Mouse (Mus musculus): ENCODE measurements around the gene Rnf11. TPM values are rescaled to one million over a fixed set of nuclear protein-coding genes. Genes with fewer than 3 reads are reported as not detected.

The Rnf11 gene
- polyA plus RNA-seq, 1 experiment: 27.2 TPM

DNA sequence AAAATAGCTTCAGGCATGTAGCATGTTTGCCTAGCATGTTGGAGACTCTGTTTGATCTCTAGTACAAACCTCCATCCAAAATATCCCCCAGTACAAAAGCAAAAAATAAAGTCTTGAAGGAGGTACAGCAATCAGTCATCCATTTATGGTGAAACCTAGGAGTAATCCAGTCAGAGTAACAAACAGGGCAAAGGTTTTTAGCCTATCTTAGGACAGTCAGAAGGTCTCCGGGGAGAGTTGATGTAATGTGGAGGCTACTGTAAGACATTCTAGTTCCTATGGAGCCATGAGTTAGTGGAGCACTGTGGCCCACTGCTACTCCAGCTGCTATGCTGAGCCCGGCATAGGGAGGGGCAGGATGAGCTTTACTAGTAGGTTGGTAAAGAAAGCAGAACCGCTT, 12.0 kb downstream of the Rnf11 start:
- H3K36me3 ChIP-seq (ENCODE audit: control insufficient read depth, insufficient read depth, low read length): no peaks in the 10 kb centered on the region
- DNase-seq (ENCODE audit: low read depth in 1 of 2, low spot score in 2 of 2): no peak
- WGBS: 88% methylated on average over 3 of the region's 3 CpGs
- no peak for TF ChIP-seq CTCF (IDR thresholded peaks at IDR 0.05; ENCODE audit: extremely low read depth, insufficient read depth, insufficient read length, insufficient replicate concordance)
- no peak for TF ChIP-seq POLR2A (IDR thresholded peaks at IDR 0.05; ENCODE audit: low read depth, low read length)
- H3K4me3 ChIP-seq (ENCODE audit: extremely low read depth, insufficient read depth, insufficient read length): no peak overlapping the region
- H3K4me1 ChIP-seq (ENCODE audit: control insufficient read depth, insufficient read depth, insufficient read length): no peaks in the 10 kb centered on the region
- peaks cover 2% of the 10 kb centered on the region; the same call in 1 of the 2 replicates for H3K27me3 ChIP-seq (ENCODE audit: control insufficient read depth, insufficient read depth, low read length)
- no peak overlapping the region for H3K27ac ChIP-seq (ENCODE audit: insufficient read depth, low read length)

DNA sequence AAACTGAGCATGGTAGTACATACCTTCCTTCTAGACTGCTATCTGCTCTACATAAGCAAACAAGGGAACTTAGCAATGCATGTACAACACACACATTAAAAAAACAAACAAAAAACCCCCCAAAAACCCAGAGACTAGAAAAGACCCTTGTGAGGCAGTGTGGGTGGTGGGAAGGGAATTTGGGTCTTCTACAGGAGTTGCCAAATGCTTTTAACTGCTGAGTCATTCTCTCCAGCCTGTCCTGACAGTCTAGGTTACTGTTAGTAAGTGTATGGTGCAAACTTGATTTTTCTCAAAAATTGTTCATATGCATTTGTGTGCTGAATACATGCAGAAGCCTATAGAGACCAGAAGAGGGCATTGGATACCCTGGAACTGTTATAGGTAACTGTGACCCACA, 12.9 kb downstream of the Rnf11 start:
- no peaks in the 10 kb centered on the region for H3K36me3 ChIP-seq (ENCODE audit: control insufficient read depth, insufficient read depth, low read length)
- no peak for DNase-seq (ENCODE audit: low read depth in 1 of 2, low spot score in 2 of 2)
- no peak overlapping the region for H3K27ac ChIP-seq (ENCODE audit: insufficient read depth, low read length)

DNA sequence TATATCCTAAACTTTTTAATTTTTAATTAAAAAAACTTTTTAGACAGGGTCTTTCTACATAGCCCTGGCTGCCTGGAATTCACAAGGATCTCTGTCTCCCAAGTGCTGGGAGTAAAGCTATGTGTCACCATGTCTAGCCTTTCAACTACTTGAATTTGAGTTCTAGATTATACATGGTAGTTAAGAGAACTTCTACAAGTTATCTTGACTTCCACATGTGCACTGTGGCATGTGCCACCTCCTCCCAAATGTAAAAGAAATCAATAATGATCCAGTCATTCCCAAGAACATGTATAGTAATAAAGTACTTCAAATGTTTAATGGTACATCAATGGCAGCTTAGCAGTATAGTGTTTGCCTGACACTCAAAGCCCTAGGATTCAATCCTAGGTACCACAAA, 16.8 kb downstream of the Rnf11 start:
- no peaks in the 10 kb centered on the region for H3K4me1 ChIP-seq (ENCODE audit: control insufficient read depth, insufficient read depth, insufficient read length)
- no peak overlapping the region for H3K4me3 ChIP-seq (ENCODE audit: extremely low read depth, insufficient read depth, insufficient read length)
- TF ChIP-seq POLR2A (IDR thresholded peaks at IDR 0.05; ENCODE audit: low read depth, low read length) (no peak), CTCF (IDR thresholded peaks at IDR 0.05; ENCODE audit: extremely low read depth, insufficient read depth, insufficient read length, insufficient replicate concordance) (no peak)
- no peaks in the 10 kb centered on the region; the same call in 1 of the 2 replicates for H3K27me3 ChIP-seq (ENCODE audit: control insufficient read depth, insufficient read depth, low read length)
- DNase-seq (ENCODE audit: low read depth in 1 of 2, low spot score in 2 of 2): no peak
- no peak overlapping the region for H3K27ac ChIP-seq (ENCODE audit: insufficient read depth, low read length)
- H3K36me3 ChIP-seq (ENCODE audit: control insufficient read depth, insufficient read depth, low read length): no peaks in the 10 kb centered on the region

More for the DNA sequence above, 12.9 kb downstream of the Rnf11 start:
- Histone ChIP-seq H3K4me3 (ENCODE audit: extremely low read depth, insufficient read depth, insufficient read length) (no peak overlapping the region), H3K4me1 (ENCODE audit: control insufficient read depth, insufficient read depth, insufficient read length) (no peaks in the 10 kb centered on the region), H3K27me3 (ENCODE audit: control insufficient read depth, insufficient read depth, low read length) (peaks cover 2% of the 10 kb centered on the region; the same call in 1 of the 2 replicates)
- no peak for TF ChIP-seq CTCF (IDR thresholded peaks at IDR 0.05; ENCODE audit: extremely low read depth, insufficient read depth, insufficient read length, insufficient replicate concordance)
- no peak for TF ChIP-seq POLR2A (IDR thresholded peaks at IDR 0.05; ENCODE audit: low read depth, low read length)

- no peaks in the 10 kb centered on the region; the same call in 1 of the 2 replicates for H3K27me3 ChIP-seq (ENCODE audit: control insufficient read depth, insufficient read depth, low read length)
- TF ChIP-seq POLR2A (IDR thresholded peaks at IDR 0.05; ENCODE audit: low read depth, low read length) (no peak), CTCF (IDR thresholded peaks at IDR 0.05; ENCODE audit: extremely low read depth, insufficient read depth, insufficient read length, insufficient replicate concordance) (no peak)
- no peaks in the 10 kb centered on the region for H3K36me3 ChIP-seq (ENCODE audit: control insufficient read depth, insufficient read depth, low read length)
- DNase-seq (ENCODE audit: low read depth in 1 of 2, low spot score in 2 of 2): no peak
- H3K4me1 ChIP-seq (ENCODE audit: control insufficient read depth, insufficient read depth, insufficient read length): no peaks in the 10 kb centered on the region
- no peak overlapping the region for H3K27ac ChIP-seq (ENCODE audit: insufficient read depth, low read length)
- H3K4me3 ChIP-seq (ENCODE audit: extremely low read depth, insufficient read depth, insufficient read length): no peak overlapping the region
These were observed 20.6 kb downstream of the Rnf11 start for GRCm38 (mm10) chr4:109463892-109464291.

DNA sequence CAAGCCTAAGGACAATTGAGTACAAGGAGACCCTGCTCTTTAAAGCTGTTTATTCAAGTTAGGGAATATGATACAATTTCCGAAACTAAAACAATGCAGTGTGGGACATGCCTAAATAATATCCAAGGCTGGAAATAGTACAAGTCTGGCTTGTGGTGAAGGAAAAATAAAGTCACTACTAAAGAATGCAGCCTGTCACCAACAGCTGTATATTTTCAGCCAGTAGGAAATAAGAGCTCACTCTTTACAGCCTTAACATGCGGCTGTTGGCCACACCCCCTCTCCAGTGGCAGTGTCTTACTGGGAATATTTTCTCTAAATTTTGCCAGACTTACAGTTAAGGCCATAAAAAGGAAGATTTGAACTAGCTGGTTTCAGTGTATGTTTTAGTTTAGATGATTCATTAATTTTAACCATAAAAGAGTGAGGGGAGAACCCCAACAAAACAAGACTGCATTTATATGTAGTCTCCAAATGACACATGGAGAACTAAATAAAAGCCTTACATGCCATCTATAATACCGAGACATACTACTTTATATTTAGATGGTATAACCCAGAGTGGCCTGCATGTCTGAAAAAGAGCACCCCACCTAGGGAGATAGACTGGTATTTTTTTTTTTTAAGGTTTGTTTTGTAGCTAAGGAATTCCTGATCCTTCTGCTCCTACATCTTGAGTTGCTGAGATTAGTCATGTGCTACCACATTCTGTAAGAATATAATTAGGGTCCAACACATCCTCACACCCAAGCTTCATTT, 23.9 kb downstream of the Rnf11 start:
- Histone ChIP-seq H3K27ac (ENCODE audit: insufficient read depth, low read length) (no peak overlapping the region), H3K36me3 (ENCODE audit: control insufficient read depth, insufficient read depth, low read length) (no peaks in the 10 kb centered on the region), H3K4me1 (ENCODE audit: control insufficient read depth, insufficient read depth, insufficient read length) (no peaks in the 10 kb centered on the region; the same call in 1 of the 2 replicates), H3K27me3 (ENCODE audit: control insufficient read depth, insufficient read depth, low read length) (no peaks in the 10 kb centered on the region), H3K4me3 (ENCODE audit: extremely low read depth, insufficient read depth, insufficient read length) (no peak overlapping the region)
- WGBS: 85% methylated on average over 3 of the region's 3 CpGs
- TF ChIP-seq CTCF (IDR thresholded peaks at IDR 0.05; ENCODE audit: extremely low read depth, insufficient read depth, insufficient read length, insufficient replicate concordance): no peak
- TF ChIP-seq POLR2A (IDR thresholded peaks at IDR 0.05; ENCODE audit: low read depth, low read length): no peak
- no peak for DNase-seq (ENCODE audit: low read depth in 1 of 2, low spot score in 2 of 2)

DNA sequence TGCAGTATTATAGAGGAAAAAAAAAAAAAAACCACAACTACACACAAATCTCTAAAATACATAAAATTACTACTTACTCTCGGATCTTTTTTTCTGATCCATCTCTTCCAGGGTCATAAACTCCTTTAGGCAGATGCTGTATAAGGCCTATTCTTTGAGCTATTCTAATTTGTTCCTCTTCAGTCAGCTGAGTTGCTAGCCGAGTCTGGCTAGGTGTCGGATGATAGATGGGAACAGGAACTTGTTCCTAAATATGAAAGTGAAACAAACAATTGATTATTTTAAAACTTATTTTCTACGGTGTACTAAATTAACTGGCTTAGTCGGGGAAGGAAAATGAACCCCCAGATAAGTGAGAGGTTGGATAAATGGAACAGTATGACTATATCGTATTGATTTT, 27.7 kb downstream of the Rnf11 start:
- WGBS: 69% methylated on average over 6 of the region's 6 CpGs
- TF ChIP-seq POLR2A (IDR thresholded peaks at IDR 0.05; ENCODE audit: low read depth, low read length): no peak
- no peak for TF ChIP-seq CTCF (IDR thresholded peaks at IDR 0.05; ENCODE audit: extremely low read depth, insufficient read depth, insufficient read length, insufficient replicate concordance)

GRCm38 (mm10) chr4:109448531-109448930, 36.0 kb downstream of the Rnf11 start:
- no peaks in the 10 kb centered on the region for H3K27me3 ChIP-seq (ENCODE audit: control insufficient read depth, insufficient read depth, low read length)
- TF ChIP-seq POLR2A (IDR thresholded peaks at IDR 0.05; ENCODE audit: low read depth, low read length): no peak
- no peak for TF ChIP-seq CTCF (IDR thresholded peaks at IDR 0.05; ENCODE audit: extremely low read depth, insufficient read depth, insufficient read length, insufficient replicate concordance)
- H3K36me3 ChIP-seq (ENCODE audit: control insufficient read depth, insufficient read depth, low read length): peaks cover 2% of the 10 kb centered on the region; the same call in 1 of the 2 replicates
- no peak overlapping the region for H3K27ac ChIP-seq (ENCODE audit: insufficient read depth, low read length)
- DNase-seq (ENCODE audit: low read depth in 1 of 2, low spot score in 2 of 2): no peak
- 78% methylated on average over 2 of the region's 2 CpGs for WGBS
- H3K4me1 ChIP-seq (ENCODE audit: control insufficient read depth, insufficient read depth, insufficient read length): no peaks in the 10 kb centered on the region
- H3K4me3 ChIP-seq (ENCODE audit: extremely low read depth, insufficient read depth, insufficient read length): no peak overlapping the region

More for the DNA sequence above, 27.7 kb downstream of the Rnf11 start:
- H3K27me3 ChIP-seq (ENCODE audit: control insufficient read depth, insufficient read depth, low read length): no peaks in the 10 kb centered on the region
- no peak overlapping the region for H3K4me3 ChIP-seq (ENCODE audit: extremely low read depth, insufficient read depth, insufficient read length)
- DNase-seq (ENCODE audit: low read depth in 1 of 2, low spot score in 2 of 2): no peak
- H3K27ac ChIP-seq (ENCODE audit: insufficient read depth, low read length): no peak overlapping the region
- peaks cover 4% of the 10 kb centered on the region; the same call in 1 of the 2 replicates for H3K36me3 ChIP-seq (ENCODE audit: control insufficient read depth, insufficient read depth, low read length)
- H3K4me1 ChIP-seq (ENCODE audit: control insufficient read depth, insufficient read depth, insufficient read length): no peaks in the 10 kb centered on the region; the same call in 1 of the 2 replicates

Data from spleen, adult 2 months (tissue).